Mouse (Mus musculus): ENCODE measurements around the gene Fmnl2.

Gene Fmnl2

GRCm38 (mm10) chr2:52857611-52858528, at the start of gene Fmnl2:
TSS of gene Fmnl2 (plus strand) at chr2:52857860.
- peak; percentile 88 for DNase-seq (ENCODE audit: low spot score)

- no peak for DNase-seq (ENCODE audit: low spot score)
These were observed 47.7 kb upstream of the Fmnl2 start for GRCm38 (mm10) chr2:52809988-52810387.

GRCm38 (mm10) chr2:52811691-52812090, 46.0 kb upstream of the Fmnl2 start:
- no peak for DNase-seq (ENCODE audit: low spot score)

GRCm38 (mm10) chr2:52817341-52817740, 40.3 kb upstream of the Fmnl2 start:
- no peak for DNase-seq (ENCODE audit: low spot score)

- DNase-seq (ENCODE audit: low spot score), result no peak
These were observed 38.7 kb upstream of the Fmnl2 start for GRCm38 (mm10) chr2:52818944-52819343.

- no peak for DNase-seq (ENCODE audit: low spot score)
These were observed 35.4 kb upstream of the Fmnl2 start for GRCm38 (mm10) chr2:52822214-52822613.

GRCm38 (mm10) chr2:52828077-52828476, 29.6 kb upstream of the Fmnl2 start:
- DNase-seq (ENCODE audit: low spot score), result no peak

GRCm38 (mm10) chr2:52830513-52830912, 27.1 kb upstream of the Fmnl2 start:
- no peak for DNase-seq (ENCODE audit: low spot score)

GRCm38 (mm10) chr2:52831585-52831984, 26.1 kb upstream of the Fmnl2 start:
- no peak for DNase-seq (ENCODE audit: low spot score)

- DNase-seq (ENCODE audit: low spot score), result no peak
These were observed 21.9 kb upstream of the Fmnl2 start for GRCm38 (mm10) chr2:52835726-52836125.

- no peak for DNase-seq (ENCODE audit: low spot score)
These were observed 18.6 kb upstream of the Fmnl2 start for GRCm38 (mm10) chr2:52839074-52839473.

- DNase-seq (ENCODE audit: low spot score), result no peak
These were observed 17.8 kb upstream of the Fmnl2 start for GRCm38 (mm10) chr2:52839868-52840267.

- no peak for DNase-seq (ENCODE audit: low spot score)
These were observed 13.8 kb upstream of the Fmnl2 start for GRCm38 (mm10) chr2:52843861-52844260.

GRCm38 (mm10) chr2:52844936-52845752, 12.5 kb upstream of the Fmnl2 start:
- no peak for DNase-seq (ENCODE audit: low spot score)

- DNase-seq (ENCODE audit: low spot score), result no peak
These were observed 11.2 kb upstream of the Fmnl2 start for GRCm38 (mm10) chr2:52846506-52846905.

- DNase-seq (ENCODE audit: low spot score), result no peak
These were observed 8.6 kb upstream of the Fmnl2 start for GRCm38 (mm10) chr2:52849092-52849491.

GRCm38 (mm10) chr2:52858529-52859465, 1.1 kb downstream of the Fmnl2 start:
- DNase-seq (ENCODE audit: low spot score), result peak; percentile 69

GRCm38 (mm10) chr2:52859466-52859840, 1.8 kb downstream of the Fmnl2 start:
- DNase-seq (ENCODE audit: low spot score), result no peak

- DNase-seq (ENCODE audit: low spot score), result no peak
These were observed 2.6 kb downstream of the Fmnl2 start for GRCm38 (mm10) chr2:52860111-52860775.

- no peak for DNase-seq (ENCODE audit: low spot score)
These were observed 4.5 kb downstream of the Fmnl2 start for GRCm38 (mm10) chr2:52862046-52862759.

GRCm38 (mm10) chr2:52862760-52863124, 5.1 kb downstream of the Fmnl2 start:
- DNase-seq (ENCODE audit: low spot score), result no peak
